Mouse (Mus musculus) limb, embryonic 14.5 days (tissue): Measurements from ENCODE around the gene Celf2. TPM values are rescaled to one million over a fixed set of nuclear protein-coding genes. Genes with fewer than 3 reads are reported as not detected.
"Not testable (repeated sequence)": the region's sequence is repeated elsewhere in the genome, so short reads cannot be mapped to it uniquely, and the experiment has no call there.

ENCODE experiments used
- ATAC-seq: fragments of 200-750 bp; cut with Nextera tagmentation; 2 replicates; pipeline ENCODE4 v1.8.0; 2017; ENCODE audit warnings: low read depth, moderate number of reproducible peaks, moderate TSS enrichment; ENCODE audit not compliant: low FRiP score
- DNase-seq: peaks from one replicate; pipeline ENCODE4 v3.0.0-alpha.2; 2015; ENCODE audit warnings: low spot score
- H3K27ac ChIP-seq: fragments of 300-500 bp; sonication (generic); replicated peaks from 2 replicates; pipeline ENCODE4 v1.5.1; 2014; ENCODE audit warnings: low read depth, mild to moderate bottlenecking, low read length, moderate library complexity, mixed read lengths
- H3K27me3 ChIP-seq: fragments of 300-500 bp; sonication (generic); 2 replicates; pipeline ENCODE4 v1.6.1; 2014; ENCODE audit warnings: low read length, mixed read lengths; ENCODE audit not compliant: control insufficient read depth, insufficient read depth
- H3K36me3 ChIP-seq: fragments of 300-500 bp; sonication (generic); 2 replicates; pipeline ENCODE4 v1.6.1; 2014; ENCODE audit warnings: mild to moderate bottlenecking, low read length, moderate library complexity, mixed read lengths; ENCODE audit not compliant: control insufficient read depth, insufficient read depth
- H3K4me1 ChIP-seq: fragments of 300-500 bp; sonication (generic); 2 replicates; pipeline ENCODE4 v1.6.1; 2014; ENCODE audit warnings: antibody characterized with exemption, low read length, mixed read lengths; ENCODE audit not compliant: control insufficient read depth, insufficient read depth
- H3K4me2 ChIP-seq: fragments of 300-500 bp; sonication (generic); replicated peaks from 2 replicates; pipeline ENCODE4 v1.6.1; 2014; ENCODE audit warnings: low read depth, mild to moderate bottlenecking, low read length, moderate library complexity; ENCODE audit not compliant: severe bottlenecking
- H3K4me3 ChIP-seq: fragments of 300-500 bp; sonication (generic); replicated peaks from 2 replicates; pipeline ENCODE4 v1.5.1; 2014; ENCODE audit warnings: low read length
- H3K9ac ChIP-seq: fragments of 300-500 bp; sonication (generic); 2 replicates; pipeline ENCODE4 v1.6.1; 2014; ENCODE audit warnings: mild to moderate bottlenecking, low read depth, low read length, moderate library complexity; ENCODE audit not compliant: severe bottlenecking
- H3K9me3 ChIP-seq: fragments of 300-500 bp; sonication (generic); 2 replicates; pipeline ENCODE4 v1.6.1; 2016; ENCODE audit warnings: low read length; ENCODE audit not compliant: control insufficient read depth
- POLR2A ChIP-seq: fragments of 200-500 bp; IDR thresholded peaks from 2 replicates; pipeline ENCODE4 v1.8.0; 2012; ENCODE audit warnings: inconsistent platforms, mild to moderate bottlenecking, moderate library complexity, borderline replicate concordance; ENCODE audit not compliant: insufficient read depth, insufficient read length; ENCODE audit errors: extremely low read depth
- WGBS: fragments of 180-500 bp; shearing (Covaris S2); extraction: QIAGEN DNeasy Blood & Tissue Kit; methylation state at CpG from one replicate; pipeline ENCODE4 v1.1.7; 2014; 5-methylcytosine and 5-hydroxymethylcytosine counted together
- polyA plus RNA-seq, 2 experiments: library from polyadenylated mRNA; depleted of rRNA in 1 of 2; stranded (reverse) in 1 of 2; unstranded in 1 of 2; fragments of >200 nt; fragmentation: Nextera tagmentation in 1 of 2; extraction: Ambion mirVana in 1 of 2; gene quantifications; 2 replicates each; pipeline versions ENCODE4 v1.2.1 to v1.2.3; 2012 to 2014

The Celf2 gene
- polyA plus RNA-seq, 2 experiments = 55.3 to 75.1 TPM

- no peaks in the 10 kb centered on the region; the same call in 1 of the 2 replicates for H3K36me3 ChIP-seq
- peaks cover 6% of the 10 kb centered on the region for H3K4me1 ChIP-seq
- WGBS = 57% methylated on average over 14 of the region's 14 CpGs
- no peak overlapping the region for H3K27ac ChIP-seq
- no peak overlapping the region for H3K9ac ChIP-seq
- no peaks in the 10 kb centered on the region for H3K9me3 ChIP-seq
- no peak for ATAC-seq
- DNase-seq = no peak
- H3K4me3 ChIP-seq = no peak overlapping the region
- H3K27me3 ChIP-seq = no peaks in the 10 kb centered on the region
- TF ChIP-seq POLR2A = no peak
- H3K4me2 ChIP-seq = no peak overlapping the region
Measured at GRCm38 (mm10) chr2:6593739-6594138, 915.6 kb downstream of the Celf2 start.

GRCm38 (mm10) chr2:6586122-6586681 lies 923.2 kb downstream of the Celf2 start:
- WGBS = 88% methylated on average over 10 of the region's 10 CpGs
- Histone ChIP-seq H3K9me3 (no peaks in the 10 kb centered on the region), H3K4me1 (no peaks in the 10 kb centered on the region), H3K27ac (no peak overlapping the region), H3K4me3 (no peak overlapping the region), H3K36me3 (0 out of 2 replicates have a peak, but pooled peaks cover 3% of the 10 kb centered on the region), H3K4me2 (no peak overlapping the region), H3K9ac (no peak overlapping the region), H3K27me3 (no peaks in the 10 kb centered on the region)
- no peak for ATAC-seq
- no peak for TF ChIP-seq POLR2A
- DNase-seq = no peak

- no peaks in the 10 kb centered on the region for H3K27me3 ChIP-seq
- ATAC-seq (no peak), DNase-seq (no peak)
- H3K4me3 ChIP-seq = no peak overlapping the region
- no peak overlapping the region for H3K9ac ChIP-seq
- H3K27ac ChIP-seq = no peak overlapping the region
- no peak for TF ChIP-seq POLR2A
- H3K4me1 ChIP-seq = no peaks in the 10 kb centered on the region
- 0 out of 2 replicates have a peak, but pooled peaks cover 3% of the 10 kb centered on the region for H3K36me3 ChIP-seq
- no peaks in the 10 kb centered on the region for H3K9me3 ChIP-seq
- 62% methylated on average over 7 of the region's 7 CpGs for WGBS
- H3K4me2 ChIP-seq = no peak overlapping the region
Measured at GRCm38 (mm10) chr2:6585069-6585754, 924.2 kb downstream of the Celf2 start.

GRCm38 (mm10) chr2:6582711-6583110 lies 926.7 kb downstream of the Celf2 start:
- H3K36me3 ChIP-seq = 0 out of 2 replicates have a peak, but pooled peaks cover 3% of the 10 kb centered on the region
- H3K9me3 ChIP-seq = no peaks in the 10 kb centered on the region
- H3K27ac ChIP-seq = no peak overlapping the region
- ATAC-seq (no peak), DNase-seq (no peak)
- no peak for TF ChIP-seq POLR2A
- no peaks in the 10 kb centered on the region for H3K4me1 ChIP-seq
- no peaks in the 10 kb centered on the region for H3K27me3 ChIP-seq
- no peak overlapping the region for H3K4me3 ChIP-seq
- H3K9ac ChIP-seq = no peak overlapping the region
- H3K4me2 ChIP-seq = no peak overlapping the region

DNA sequence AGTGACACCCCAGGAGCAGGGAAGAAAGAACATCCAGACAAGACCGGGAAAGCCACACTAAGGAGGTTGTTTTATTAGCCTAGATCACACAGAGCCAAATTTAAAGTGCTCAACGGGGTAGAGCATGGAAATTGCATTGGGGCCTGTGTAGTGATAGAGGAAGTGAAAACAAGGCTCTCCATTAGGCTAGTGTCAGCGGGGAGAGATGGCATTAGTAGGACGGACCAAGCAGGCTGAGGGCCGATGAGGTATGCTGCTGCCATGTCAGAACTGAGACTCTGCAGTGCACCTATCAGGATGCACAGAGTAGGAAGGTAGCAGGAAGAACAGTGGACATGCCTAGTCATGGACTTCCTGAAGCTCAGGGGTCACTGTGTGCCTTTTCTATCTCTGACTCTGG lies 929.3 kb downstream of the Celf2 start:
- Histone ChIP-seq H3K9me3 (no peaks in the 10 kb centered on the region), H3K9ac (no peak overlapping the region), H3K36me3 (0 out of 2 replicates have a peak, but pooled peaks cover 2% of the 10 kb centered on the region), H3K4me2 (no peak overlapping the region), H3K27ac (no peak overlapping the region), H3K27me3 (no peaks in the 10 kb centered on the region), H3K4me1 (no peaks in the 10 kb centered on the region), H3K4me3 (no peak overlapping the region)
- 45% methylated on average over 5 of the region's 5 CpGs for WGBS
- ATAC-seq (no peak), DNase-seq (no peak)
- TF ChIP-seq POLR2A = no peak

DNA sequence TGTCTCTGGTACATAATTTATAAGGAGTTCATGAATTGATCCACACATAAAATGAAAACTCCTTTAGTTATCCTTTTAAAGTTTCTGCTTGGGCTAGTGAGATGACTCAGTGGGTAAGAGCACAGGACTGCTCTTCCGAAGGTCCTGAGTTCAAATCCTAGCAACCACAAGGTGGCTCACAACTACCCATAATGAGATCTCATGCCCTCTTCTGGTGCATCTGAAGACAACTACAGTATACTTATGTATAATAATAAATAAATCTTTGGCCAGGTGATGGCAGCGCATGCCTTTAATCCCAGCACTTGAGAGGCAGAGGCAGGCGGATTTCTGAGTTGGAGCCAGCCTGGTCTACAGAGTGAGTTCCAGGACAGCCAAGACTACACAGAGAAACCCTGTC lies 934.0 kb downstream of the Celf2 start:
- H3K4me3 ChIP-seq, H3K9ac ChIP-seq, H3K36me3 ChIP-seq, H3K9me3 ChIP-seq, H3K27me3 ChIP-seq, ATAC-seq, DNase-seq, H3K4me1 ChIP-seq, H3K27ac ChIP-seq, H3K4me2 ChIP-seq: not testable (repeated sequence)
- 94% methylated on average over 3 of the region's 3 CpGs for whole genome bisulfite sequencing
